Mouse (Mus musculus): Measurements from ENCODE around the gene Pfn3. TPM values are rescaled to one million over a fixed set of nuclear protein-coding genes. Genes with fewer than 3 reads are reported as not detected.

Gene Pfn3
- polyA plus RNA-seq, 1 experiment = not detected

GRCm38 (mm10) chr13:55403935-55404852 is 10.8 kb downstream of the Pfn3 start:
- TF ChIP-seq TAL1 (IDR thresholded peaks at IDR 0.05; ENCODE audit: low read length) (no peak), GATA1 (IDR thresholded peaks at IDR 0.05; ENCODE audit: low read length) (no peak)
- peaks cover 85% of the 10 kb centered on the region for H3K27me3 ChIP-seq (ENCODE audit: control insufficient read depth)

GRCm38 (mm10) chr13:55403266-55403665 is 11.8 kb downstream of the Pfn3 start:
- no peak overlapping the region for H3K4me3 ChIP-seq (replicated peaks)
- no peaks in the 10 kb centered on the region for H3K9me3 ChIP-seq (ENCODE audit: control insufficient read depth, low read length)
- no peaks in the 10 kb centered on the region for H3K4me1 ChIP-seq (ENCODE audit: control insufficient read depth)
- TF ChIP-seq GATA1 (IDR thresholded peaks at IDR 0.05; ENCODE audit: low read length) = no peak
- no peak for TF ChIP-seq TAL1 (IDR thresholded peaks at IDR 0.05; ENCODE audit: low read length)
- H3K27me3 ChIP-seq (ENCODE audit: control insufficient read depth) = peaks cover 87% of the 10 kb centered on the region
- no peaks in the 10 kb centered on the region for H3K36me3 ChIP-seq (ENCODE audit: control insufficient read depth)

More at GRCm38 (mm10) chr13:55403935-55404852, 10.8 kb downstream of the Pfn3 start:
- Histone ChIP-seq H3K4me1 (ENCODE audit: control insufficient read depth) (no peaks in the 10 kb centered on the region), H3K36me3 (ENCODE audit: control insufficient read depth) (no peaks in the 10 kb centered on the region), H3K9me3 (ENCODE audit: control insufficient read depth, low read length) (no peaks in the 10 kb centered on the region), H3K4me3 (replicated peaks) (no peak overlapping the region)

GRCm38 (mm10) chr13:55400039-55400346 is 15.0 kb downstream of the Pfn3 start:
- Histone ChIP-seq H3K4me1 (ENCODE audit: control insufficient read depth) (no peaks in the 10 kb centered on the region), H3K27me3 (ENCODE audit: control insufficient read depth) (peaks cover 63% of the 10 kb centered on the region), H3K4me3 (replicated peaks) (no peak overlapping the region), H3K36me3 (ENCODE audit: control insufficient read depth) (no peaks in the 10 kb centered on the region), H3K9me3 (ENCODE audit: control insufficient read depth, low read length) (no peaks in the 10 kb centered on the region)
- TF ChIP-seq TAL1 (IDR thresholded peaks at IDR 0.05; ENCODE audit: low read length) (no peak), GATA1 (IDR thresholded peaks at IDR 0.05; ENCODE audit: low read length) (no peak)

- no peaks in the 10 kb centered on the region for H3K9me3 ChIP-seq (ENCODE audit: control insufficient read depth, low read length)
- H3K4me3 ChIP-seq (replicated peaks) = no peak overlapping the region
- H3K36me3 ChIP-seq (ENCODE audit: control insufficient read depth) = no peaks in the 10 kb centered on the region
- TF ChIP-seq TAL1 (IDR thresholded peaks at IDR 0.05; ENCODE audit: low read length) (no peak), GATA1 (IDR thresholded peaks at IDR 0.05; ENCODE audit: low read length) (no peak)
- peaks cover 62% of the 10 kb centered on the region for H3K27me3 ChIP-seq (ENCODE audit: control insufficient read depth)
- H3K4me1 ChIP-seq (ENCODE audit: control insufficient read depth) = no peaks in the 10 kb centered on the region
Measured at GRCm38 (mm10) chr13:55399300-55400038, 15.6 kb downstream of the Pfn3 start.

- no peaks in the 10 kb centered on the region for H3K36me3 ChIP-seq (ENCODE audit: control insufficient read depth)
- TF ChIP-seq GATA1 (IDR thresholded peaks at IDR 0.05; ENCODE audit: low read length) = no peak
- TF ChIP-seq TAL1 (IDR thresholded peaks at IDR 0.05; ENCODE audit: low read length) = no peak
- no peak within 1 kb of the TSS for H3K4me3 ChIP-seq (replicated peaks)
- peaks cover 48% of the 10 kb centered on the region for H3K27me3 ChIP-seq (ENCODE audit: control insufficient read depth)
- no peaks in the 10 kb centered on the region; the same call in 1 of the 2 replicates for H3K4me1 ChIP-seq (ENCODE audit: control insufficient read depth)
- H3K9me3 ChIP-seq (ENCODE audit: control insufficient read depth, low read length) = no peaks in the 10 kb centered on the region
Measured at GRCm38 (mm10) chr13:55398088-55398487, 16.9 kb downstream of the Pfn3 start, which contains the start of gene Slc34a1. Gene Slc34a1, plus strand, starts transcription at chr13:55398187.

- TF ChIP-seq TAL1 (IDR thresholded peaks at IDR 0.05; ENCODE audit: low read length) (no peak), GATA1 (IDR thresholded peaks at IDR 0.05; ENCODE audit: low read length) (no peak)
- Histone ChIP-seq H3K36me3 (ENCODE audit: control insufficient read depth) (no peaks in the 10 kb centered on the region), H3K4me3 (replicated peaks) (no peak overlapping the region), H3K4me1 (ENCODE audit: control insufficient read depth) (no peaks in the 10 kb centered on the region; the same call in 1 of the 2 replicates), H3K27me3 (ENCODE audit: control insufficient read depth) (peaks cover 8% of the 10 kb centered on the region), H3K9me3 (ENCODE audit: control insufficient read depth, low read length) (peaks cover 4% of the 10 kb centered on the region; the same call in 1 of the 2 replicates)
Measured at GRCm38 (mm10) chr13:55392933-55393332, 22.1 kb downstream of the Pfn3 start.

GRCm38 (mm10) chr13:55391626-55392029 is 23.4 kb downstream of the Pfn3 start:
- Histone ChIP-seq H3K4me3 (replicated peaks) (no peak overlapping the region), H3K27me3 (ENCODE audit: control insufficient read depth) (peaks cover 5% of the 10 kb centered on the region), H3K36me3 (ENCODE audit: control insufficient read depth) (no peaks in the 10 kb centered on the region), H3K9me3 (ENCODE audit: control insufficient read depth, low read length) (peaks cover 4% of the 10 kb centered on the region; the same call in 1 of the 2 replicates), H3K4me1 (ENCODE audit: control insufficient read depth) (no peaks in the 10 kb centered on the region; the same call in 1 of the 2 replicates)
- TF ChIP-seq GATA1 (IDR thresholded peaks at IDR 0.05; ENCODE audit: low read length) = no peak
- TF ChIP-seq TAL1 (IDR thresholded peaks at IDR 0.05; ENCODE audit: low read length) = no peak

GRCm38 (mm10) chr13:55390644-55391043 is 24.4 kb downstream of the Pfn3 start:
- Histone ChIP-seq H3K9me3 (ENCODE audit: control insufficient read depth, low read length) (peaks cover 4% of the 10 kb centered on the region; the same call in 1 of the 2 replicates), H3K27me3 (ENCODE audit: control insufficient read depth) (peaks cover 3% of the 10 kb centered on the region), H3K4me1 (ENCODE audit: control insufficient read depth) (no peaks in the 10 kb centered on the region; the same call in 1 of the 2 replicates), H3K36me3 (ENCODE audit: control insufficient read depth) (no peaks in the 10 kb centered on the region), H3K4me3 (replicated peaks) (no peak overlapping the region)
- no peak for TF ChIP-seq GATA1 (IDR thresholded peaks at IDR 0.05; ENCODE audit: low read length)
- no peak for TF ChIP-seq TAL1 (IDR thresholded peaks at IDR 0.05; ENCODE audit: low read length)

- Histone ChIP-seq H3K27me3 (ENCODE audit: control insufficient read depth) (peaks cover 9% of the 10 kb centered on the region), H3K9me3 (ENCODE audit: control insufficient read depth, low read length) (no peaks in the 10 kb centered on the region), H3K4me3 (replicated peaks) (no peak overlapping the region), H3K4me1 (ENCODE audit: control insufficient read depth) (no peaks in the 10 kb centered on the region), H3K36me3 (ENCODE audit: control insufficient read depth) (no peaks in the 10 kb centered on the region)
- TF ChIP-seq GATA1 (IDR thresholded peaks at IDR 0.05; ENCODE audit: low read length) = no peak
- no peak for TF ChIP-seq TAL1 (IDR thresholded peaks at IDR 0.05; ENCODE audit: low read length)
Measured at GRCm38 (mm10) chr13:55381790-55382189, 33.2 kb downstream of the Pfn3 start.
